Mouse (Mus musculus) bone marrow, adult 2 months (tissue): Measurements from ENCODE around the gene Bcl6b.

Source experiments
- CTCF ChIP-seq: fragments of 200-500 bp; IDR thresholded peaks from 2 replicates; pipeline ENCODE4 v1.5.1; 2011; ENCODE audit warnings: low read length, control low read depth; ENCODE audit not compliant: control insufficient read depth, insufficient read depth
- POLR2A ChIP-seq: fragments of 200-500 bp; IDR thresholded peaks from 2 replicates; pipeline ENCODE4 v1.6.1; 2011; ENCODE audit warnings: low read depth, mild to moderate bottlenecking, control low read depth, low read length, borderline replicate concordance; ENCODE audit not compliant: control insufficient read depth

GRCm38 (mm10) chr11:70266405-70266804, 36.8 kb upstream of the Bcl6b start:
- no peak for TF ChIP-seq CTCF
- no peak for TF ChIP-seq POLR2A
